Mouse (Mus musculus) stomach, postnatal 0 days (tissue): ENCODE measurements at regions not wholly inside any gene's neighbourhood (a gene's known extent, or its start where the extent isn't known, plus 50 kb on each side); places are given as distances from the start of the nearest gene placed in this dataset.

Experiments used
- CTCF ChIP-seq: IDR thresholded peaks from 2 replicates; pipeline ENCODE4 v1.5.1; 2016; ENCODE audit warnings: antibody characterized with exemption, low read depth, mild to moderate bottlenecking, moderate library complexity
- EP300 ChIP-seq: optimal IDR thresholded peaks from 2 replicates; pipeline ENCODE3; 2016; ENCODE audit warnings: antibody characterized with exemption

DNA sequence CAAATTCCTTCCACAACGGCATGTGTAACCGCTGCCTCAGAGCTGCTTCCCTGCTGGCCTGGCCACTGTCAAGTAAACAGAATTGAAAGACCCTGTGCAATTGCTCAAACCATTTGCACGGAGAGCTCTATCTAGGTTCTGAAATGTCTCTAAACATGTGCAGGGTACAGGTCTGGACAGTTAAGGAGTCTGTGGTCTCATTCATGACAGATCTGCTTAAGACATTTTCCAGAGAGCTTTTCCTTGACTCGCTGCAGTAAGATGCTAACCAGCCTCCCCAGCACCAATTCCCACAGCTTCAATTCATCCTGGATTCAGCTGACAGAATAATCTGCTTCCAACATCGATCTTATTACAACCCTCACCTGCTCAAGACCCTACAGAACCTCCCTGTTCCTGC, 235.1 kb upstream of the Mpped2 start:
- no peak for TF ChIP-seq CTCF
- no peak for TF ChIP-seq EP300
